Mouse (Mus musculus) CD4-positive helper T cell, adult 2 months (primary cell): ENCODE data around the gene Hsp90aa1.
"Not testable (repeated sequence)": the region's sequence is repeated elsewhere in the genome, so short reads cannot be mapped to it uniquely, and the experiment has no call there.

Experiments used
- DNase-seq: peaks from one replicate; pipeline ENCODE4 v3.0.0-alpha.2; 2012; ENCODE audit warnings: low read depth, missing footprints, low spot score

The Hsp90aa1 gene

DNA sequence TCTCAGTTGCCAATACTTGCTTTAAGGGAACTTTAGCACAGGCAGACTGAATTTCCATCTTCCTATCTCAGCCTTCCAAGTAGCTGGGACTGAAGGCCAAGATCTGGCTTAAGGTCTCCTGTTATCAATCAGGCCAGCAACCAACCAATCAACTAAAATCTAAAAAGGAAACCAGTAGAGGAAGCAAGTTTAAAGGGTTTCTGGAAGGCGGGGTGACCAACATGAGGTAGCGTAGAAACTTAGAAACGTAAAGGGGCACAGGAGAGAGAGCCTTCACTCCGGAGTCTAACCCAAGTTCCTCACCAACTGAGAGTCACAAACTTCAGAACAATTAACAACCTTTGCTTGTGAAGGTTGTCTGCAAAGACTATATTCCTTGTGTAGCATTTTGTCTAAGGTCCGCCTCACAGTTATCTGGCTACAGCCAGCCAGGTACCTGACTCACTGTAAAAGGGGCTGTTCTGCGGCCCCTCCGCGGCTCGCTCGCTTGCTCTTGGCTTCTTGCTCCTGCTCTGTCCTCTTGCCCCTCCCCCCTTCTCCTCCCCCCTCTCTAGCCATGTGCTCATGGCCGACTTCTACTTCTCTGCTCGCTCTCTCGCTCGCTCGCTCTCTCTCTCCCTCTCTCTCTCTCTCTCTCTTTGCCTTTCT is 3.9 kb downstream of the Hsp90aa1 start:
- DNase-seq, result no peak

GRCm38 (mm10) chr12:110698080-110698479 is 4.4 kb downstream of the Hsp90aa1 start:
- no peak for DNase-seq

- no peak for DNase-seq
Measured at GRCm38 (mm10) chr12:110697457-110697856, 5.1 kb downstream of the Hsp90aa1 start.

- DNase-seq, result no peak
Measured at GRCm38 (mm10) chr12:110696975-110697400, 5.5 kb downstream of the Hsp90aa1 start.

DNA sequence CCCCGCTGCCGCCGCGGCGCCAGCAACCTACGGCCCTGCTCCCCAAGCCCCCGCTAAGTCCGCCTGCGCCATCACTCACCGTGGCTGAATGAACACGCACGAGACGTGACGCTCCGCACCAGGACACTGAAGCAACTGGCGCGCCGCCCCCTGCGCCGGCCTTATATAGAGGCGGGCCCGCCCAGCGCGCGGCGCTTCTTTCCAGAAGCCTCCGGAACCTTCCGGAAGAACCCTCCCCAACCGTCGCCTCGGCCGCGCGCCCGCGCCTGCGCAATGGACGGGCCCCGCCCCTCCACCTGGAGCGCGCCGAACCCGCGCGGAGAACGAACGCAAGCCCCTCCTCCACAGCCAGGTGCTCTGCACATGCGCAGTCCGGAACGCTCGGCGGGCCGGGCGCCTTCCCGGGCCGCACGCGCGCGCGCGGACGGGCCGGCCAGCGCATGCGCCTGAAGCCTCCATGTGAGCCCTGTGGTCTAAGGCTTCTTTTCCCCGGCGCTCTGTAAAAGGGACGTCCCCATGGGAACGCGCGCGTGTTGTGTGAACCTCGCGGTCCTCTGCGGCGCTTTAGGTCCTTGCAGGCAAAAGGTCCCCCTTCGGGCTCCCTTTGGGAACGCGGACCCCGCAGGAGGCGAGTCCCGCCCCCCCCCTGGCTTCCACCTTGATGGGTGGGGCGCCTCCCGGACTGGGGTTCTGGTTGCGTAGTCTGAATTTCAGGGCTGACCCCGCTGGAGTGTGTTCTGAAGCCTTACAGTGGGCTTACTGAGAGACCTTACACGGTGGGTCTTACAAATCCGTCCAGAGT is 6.2 kb downstream of the Hsp90aa1 start:
- peak; percentile 98 for DNase-seq

DNA sequence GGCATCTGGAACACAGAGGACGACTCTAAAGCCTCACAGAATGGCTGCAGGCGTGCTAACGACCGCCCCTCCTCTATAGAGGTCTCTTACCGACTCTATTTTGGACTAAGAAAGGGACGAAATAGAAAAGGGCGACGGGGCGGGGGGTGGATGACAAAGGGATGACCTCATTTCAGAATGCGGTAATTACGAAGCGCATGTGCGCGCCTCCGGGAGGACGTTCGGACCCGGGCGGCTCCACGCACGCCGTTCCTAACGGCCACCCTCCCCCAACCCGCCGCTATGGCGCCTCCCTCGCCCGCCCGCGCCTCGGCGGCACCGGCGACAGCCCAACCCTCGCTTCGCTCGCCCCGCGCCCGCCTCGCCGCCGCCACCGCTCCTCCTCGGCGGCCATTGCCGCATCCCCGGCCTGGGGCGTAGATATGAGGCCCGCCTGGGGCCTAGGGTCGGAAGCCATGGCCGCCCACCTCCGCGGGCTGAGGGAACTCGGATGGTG is 6.8 kb downstream of the Hsp90aa1 start:
- DNase-seq, result no peak

GRCm38 (mm10) chr12:110693378-110693777 is 9.2 kb downstream of the Hsp90aa1 start:
- not testable (repeated sequence) for DNase-seq

DNA sequence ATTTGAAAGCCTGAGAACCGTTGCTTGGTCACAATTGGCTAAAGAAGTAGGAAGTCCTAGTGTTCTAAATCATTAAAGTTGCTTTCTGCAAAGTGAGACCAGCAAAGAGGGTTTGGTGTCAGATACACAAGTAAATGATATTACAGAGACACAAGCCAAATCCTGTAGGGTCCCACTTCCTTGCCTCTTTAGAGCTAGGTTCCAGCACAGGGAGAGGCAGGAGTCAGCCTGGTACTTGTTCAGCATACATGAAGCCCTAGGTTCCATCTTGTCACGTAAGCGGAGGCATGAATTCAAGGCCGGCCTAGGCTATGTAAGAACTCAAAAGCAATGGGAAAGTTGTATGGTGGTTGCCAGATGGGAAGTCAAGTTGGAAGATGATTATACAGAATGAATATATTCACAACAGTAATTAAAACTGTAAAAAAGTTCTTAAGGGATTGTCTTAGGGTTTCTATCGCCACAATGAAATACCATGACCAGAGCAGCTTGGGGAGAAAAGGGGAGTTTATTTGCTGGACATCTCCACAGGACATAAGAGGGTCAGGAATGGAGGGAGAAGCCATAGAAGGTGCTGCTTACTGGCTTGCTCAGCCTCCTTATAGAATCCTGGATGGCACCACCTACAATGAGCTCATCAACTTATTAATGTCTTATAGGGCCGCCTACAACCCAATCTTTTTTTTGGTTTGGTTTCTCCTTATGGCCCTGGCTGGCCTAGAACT is 12.4 kb downstream of the Hsp90aa1 start:
- DNase-seq, result peak; percentile 43

DNA sequence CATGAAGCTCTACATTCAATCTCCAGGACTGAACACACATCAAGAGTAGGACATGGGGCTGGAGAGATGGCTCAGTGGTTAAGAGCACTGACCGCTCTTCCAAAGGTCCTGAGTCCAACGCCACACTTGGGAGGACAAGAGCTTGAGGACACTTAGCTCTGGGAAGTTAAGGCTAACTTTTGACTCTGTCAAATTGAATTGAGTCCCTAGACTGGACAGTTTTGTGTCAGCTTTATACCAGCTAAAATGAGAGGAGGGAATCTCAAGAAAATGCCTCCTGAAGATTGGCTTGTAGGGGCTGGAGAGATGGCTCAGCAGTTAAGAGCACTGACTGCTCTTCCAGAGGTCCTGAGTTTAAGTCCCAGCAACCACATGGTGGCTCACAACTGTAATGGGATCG is 13.6 kb downstream of the Hsp90aa1 start:
- not testable (repeated sequence) for DNase-seq

GRCm38 (mm10) chr12:110687894-110688734 is 14.4 kb downstream of the Hsp90aa1 start:
- DNase-seq, result no peak

DNA sequence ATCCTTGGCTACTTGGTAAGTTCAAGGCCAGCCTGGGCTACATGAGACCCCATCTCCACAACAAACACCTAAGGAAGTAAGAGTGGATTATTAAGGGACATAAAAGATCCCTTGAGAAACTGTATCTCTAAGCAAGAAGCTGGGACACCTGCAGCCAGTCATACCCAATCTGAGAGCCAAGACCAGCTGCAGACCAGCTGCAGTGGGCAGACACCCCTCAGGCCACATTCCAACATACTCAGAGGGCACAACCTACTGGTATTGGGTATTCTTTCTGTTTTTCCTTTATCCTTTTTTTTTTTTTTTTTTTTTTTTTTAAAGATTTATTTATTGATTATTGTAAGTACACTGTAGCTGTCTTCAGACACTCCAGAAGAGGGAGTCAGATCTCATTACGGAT is 18.9 kb downstream of the Hsp90aa1 start:
- DNase-seq, result no peak

- no peak for DNase-seq
Measured at GRCm38 (mm10) chr12:110682561-110683299, 19.8 kb downstream of the Hsp90aa1 start, which contains the start of gene 1700001K19Rik. Gene 1700001K19Rik, minus strand, starts transcription at chr12:110682619.

DNA sequence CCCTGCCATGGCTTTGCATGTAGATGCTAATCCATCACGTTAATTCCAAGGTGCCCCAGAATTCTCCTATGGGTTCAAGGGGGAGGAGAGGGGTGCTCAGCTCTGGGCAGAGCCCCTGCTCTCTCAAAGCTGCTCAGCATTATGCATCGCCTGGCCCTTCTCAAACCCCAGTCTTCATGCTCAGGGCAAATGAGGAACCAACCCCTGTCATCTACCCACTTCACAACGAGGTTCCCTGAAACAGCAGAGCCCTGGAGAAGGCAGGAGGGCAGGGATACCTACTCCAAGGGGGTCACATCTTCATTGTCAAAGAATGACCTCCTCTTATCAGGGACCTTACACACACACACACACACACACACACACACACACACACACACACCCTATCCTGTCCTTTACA is 20.6 kb downstream of the Hsp90aa1 start:
- no peak for DNase-seq

DNA sequence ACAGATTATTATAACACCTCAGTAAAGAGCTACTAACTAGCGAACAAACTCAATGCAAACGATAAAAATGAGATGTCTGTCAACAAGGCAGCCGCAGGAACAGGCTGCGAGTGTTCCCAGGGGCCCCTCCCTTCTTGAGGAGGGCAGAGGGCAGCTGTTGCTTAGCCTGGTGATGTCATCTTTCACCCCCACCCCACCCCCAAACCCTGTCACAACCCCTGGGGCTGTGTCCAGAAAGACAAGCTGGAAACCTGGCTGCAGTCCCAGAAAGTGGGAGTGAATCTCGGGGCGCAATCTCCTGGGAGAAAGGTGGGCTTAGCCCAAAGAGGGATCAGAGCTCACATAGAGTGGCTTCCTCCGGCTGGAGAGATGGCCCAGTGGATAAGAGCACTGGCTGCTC is 21.3 kb downstream of the Hsp90aa1 start:
- DNase-seq, result no peak

- DNase-seq, result no peak
Measured at GRCm38 (mm10) chr12:110674243-110674642, 28.3 kb downstream of the Hsp90aa1 start.

DNA sequence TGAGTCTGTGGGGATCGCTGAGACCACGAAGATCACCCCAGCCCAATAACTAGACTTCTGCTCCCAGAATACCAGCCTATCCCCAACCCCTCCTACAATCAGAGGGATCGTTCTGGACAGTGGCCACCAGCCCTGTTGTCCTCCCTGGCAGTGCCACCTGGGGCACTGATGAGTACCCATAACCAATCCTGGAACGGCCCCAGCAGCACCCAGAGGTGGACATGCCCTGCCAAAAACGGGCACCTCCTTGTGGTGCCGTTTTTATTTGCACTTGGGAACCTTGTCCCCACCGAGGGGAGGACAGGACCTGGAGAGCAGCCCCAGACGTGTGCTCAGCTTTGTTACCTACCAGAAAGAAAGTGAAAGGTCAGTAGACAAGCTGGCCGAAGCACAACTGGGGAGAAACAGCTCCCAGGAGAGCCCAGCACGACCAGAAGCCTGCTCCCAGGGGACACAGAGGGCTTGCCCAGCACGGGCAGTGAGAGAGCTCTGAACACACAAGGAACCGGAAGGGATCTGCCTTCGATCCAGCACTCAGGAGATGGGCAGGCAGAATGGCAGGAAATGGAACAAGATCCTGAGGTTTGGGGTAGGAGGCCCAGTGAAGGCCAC is 35.0 kb downstream of the Hsp90aa1 start:
- no peak for DNase-seq

GRCm38 (mm10) chr12:110661746-110662145 is 40.8 kb downstream of the Hsp90aa1 start:
- no peak for DNase-seq

DNA sequence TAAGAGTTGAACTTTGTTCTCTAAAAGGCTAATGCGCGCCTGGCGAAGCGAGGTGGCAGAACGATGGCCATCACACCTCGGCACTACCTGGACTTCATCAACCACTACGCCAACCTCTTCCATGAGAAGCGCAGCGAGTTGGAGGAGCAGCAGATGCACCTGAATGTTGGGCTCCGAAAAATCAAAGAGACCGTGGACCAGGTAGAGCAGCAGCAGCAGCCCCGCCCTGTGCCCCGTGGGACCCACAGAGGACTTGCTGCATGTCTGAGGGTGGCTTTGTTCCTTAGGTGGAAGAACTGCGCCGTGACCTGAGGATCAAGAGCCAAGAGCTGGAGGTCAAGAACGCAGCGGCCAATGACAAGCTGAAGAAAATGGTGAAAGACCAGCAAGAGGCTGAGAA is 51.1 kb downstream of the Hsp90aa1 start:
- DNase-seq, result no peak

DNA sequence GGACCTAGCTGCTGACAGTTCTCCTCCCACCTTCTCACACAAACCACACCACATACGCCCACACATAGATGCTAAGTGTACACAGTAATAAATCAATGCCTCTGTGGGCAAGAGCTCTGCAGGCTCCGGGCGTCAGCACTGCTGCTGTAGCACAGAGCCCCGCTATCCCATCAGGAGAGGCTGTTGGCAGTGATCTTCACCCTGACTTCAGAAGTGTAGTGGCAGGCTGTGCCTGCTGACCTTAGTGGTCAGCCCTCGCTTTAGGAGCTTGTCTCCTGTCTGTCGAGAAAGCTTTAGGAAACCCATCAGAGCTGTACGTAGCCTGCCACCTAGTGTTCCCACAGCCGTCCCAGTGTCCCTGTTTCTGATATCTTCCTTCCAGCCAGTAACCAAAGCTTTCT is 52.3 kb downstream of the Hsp90aa1 start:
- no peak for DNase-seq
